Mouse (Mus musculus): ENCODE data around the gene Foxp4. TPM values are rescaled to one million over a fixed set of nuclear protein-coding genes. Genes with fewer than 3 reads are reported as not detected.

Gene Foxp4
- polyA plus RNA-seq, 1 experiment from 2014 or later = 27.4 TPM

GRCm38 (mm10) chr17:47907366-47907920, 17.0 kb downstream of the Foxp4 start:
- Histone ChIP-seq H3K4me1 (ENCODE audit: control insufficient read depth, insufficient read depth, low read depth, low read length) (peaks cover 25% of the 10 kb centered on the region), H3K27me3 (replicated peaks; ENCODE audit: control insufficient read depth, insufficient read depth, low read length) (peaks cover 49% of the 10 kb centered on the region), H3K9me3 (ENCODE audit: control insufficient read depth, low read length) (no peaks in the 10 kb centered on the region), H3K9ac (ENCODE audit: low read depth, low read length) (no peak overlapping the region), H3K4me3 (ENCODE audit: low read length) (no peak overlapping the region), H3K27ac (ENCODE audit: low read depth, low read length) (no peak overlapping the region), H3K36me3 (ENCODE audit: control insufficient read depth, insufficient read depth, low read length) (no peaks in the 10 kb centered on the region), H3K4me2 (ENCODE audit: low read length) (no peak overlapping the region; the same call in 1 of the 2 replicates)
- ATAC-seq = peak; percentile 9; the same call in 1 of the 2 replicates
- WGBS = 21% methylated on average over 9 of the region's 9 CpGs

DNA sequence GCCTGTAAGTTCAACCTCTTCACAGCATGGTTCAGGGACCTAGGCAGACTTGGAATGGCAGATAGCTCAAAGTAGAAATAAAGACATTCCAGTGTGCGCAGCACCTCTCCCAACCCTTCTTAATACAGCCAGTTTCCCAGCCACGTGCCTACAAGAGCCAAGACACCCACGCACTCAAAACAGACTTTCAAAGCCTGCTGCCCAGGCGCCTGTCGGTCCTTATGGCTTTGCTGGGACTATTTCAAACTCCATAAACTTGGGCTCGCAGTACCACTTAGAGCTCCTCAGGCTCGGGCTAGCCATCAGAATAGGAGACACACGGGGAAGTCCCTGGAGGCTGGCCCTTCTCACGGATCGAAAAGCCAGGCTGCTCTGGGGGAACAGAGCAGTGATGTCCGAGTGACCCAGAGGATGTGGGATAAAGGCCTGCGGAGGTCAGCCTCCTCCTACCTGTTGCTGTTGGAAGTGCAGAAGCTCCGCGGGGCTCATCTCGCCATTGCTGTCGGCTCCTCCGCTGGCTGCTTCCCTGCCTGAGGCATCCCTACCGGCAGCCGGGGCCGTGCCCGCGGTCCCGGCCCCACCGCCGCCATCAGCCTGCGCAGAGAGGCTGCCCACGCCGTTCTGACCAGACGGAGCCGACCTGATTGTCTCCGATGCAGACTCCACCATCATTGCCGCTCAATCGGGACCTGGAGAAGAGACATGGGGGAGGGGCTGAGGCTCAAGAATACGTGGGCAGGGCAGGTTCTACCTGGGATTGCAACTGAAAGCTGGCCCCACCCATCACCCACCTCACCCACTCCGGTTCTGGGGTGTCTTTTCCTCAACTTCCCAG, 20.4 kb downstream of the Foxp4 start:
- H3K27me3 ChIP-seq (replicated peaks; ENCODE audit: control insufficient read depth, insufficient read depth, low read length) = peaks cover 30% of the 10 kb centered on the region
- no peaks in the 10 kb centered on the region for H3K9me3 ChIP-seq (ENCODE audit: control insufficient read depth, low read length)
- H3K27ac ChIP-seq (ENCODE audit: low read depth, low read length) = no peak overlapping the region
- H3K4me2 ChIP-seq (ENCODE audit: low read length) = peak overlapping the region; percentile 53
- no peaks in the 10 kb centered on the region for H3K36me3 ChIP-seq (ENCODE audit: control insufficient read depth, insufficient read depth, low read length)
- 29% methylated on average over 30 of the region's 35 CpGs for WGBS
- H3K4me1 ChIP-seq (ENCODE audit: control insufficient read depth, insufficient read depth, low read depth, low read length) = peaks cover 18% of the 10 kb centered on the region
- H3K9ac ChIP-seq (ENCODE audit: low read depth, low read length) = peak overlapping the region; percentile 44; the same call in 1 of the 2 replicates
- H3K4me3 ChIP-seq (ENCODE audit: low read length) = peak overlapping the region; percentile 32
- ATAC-seq = no peak; the same call in 1 of the 2 replicates

GRCm38 (mm10) chr17:47901782-47902181, 22.7 kb downstream of the Foxp4 start:
- H3K4me3 ChIP-seq (ENCODE audit: low read length) = no peak overlapping the region
- H3K9ac ChIP-seq (ENCODE audit: low read depth, low read length) = no peak overlapping the region
- H3K4me1 ChIP-seq (ENCODE audit: control insufficient read depth, insufficient read depth, low read depth, low read length) = peaks cover 19% of the 10 kb centered on the region
- no peaks in the 10 kb centered on the region for H3K36me3 ChIP-seq (ENCODE audit: control insufficient read depth, insufficient read depth, low read length)
- no peak overlapping the region for H3K27ac ChIP-seq (ENCODE audit: low read depth, low read length)
- ATAC-seq = no peak
- H3K4me2 ChIP-seq (ENCODE audit: low read length) = no peak overlapping the region
- H3K27me3 ChIP-seq (replicated peaks; ENCODE audit: control insufficient read depth, insufficient read depth, low read length) = peaks cover 18% of the 10 kb centered on the region
- WGBS = 69% methylated on average over 3 of the region's 3 CpGs
- H3K9me3 ChIP-seq (ENCODE audit: control insufficient read depth, low read length) = no peaks in the 10 kb centered on the region

- Histone ChIP-seq H3K9me3 (ENCODE audit: control insufficient read depth, low read length) (no peaks in the 10 kb centered on the region), H3K4me2 (ENCODE audit: low read length) (no peak overlapping the region)
These were observed 23.7 kb downstream of the Foxp4 start for GRCm38 (mm10) chr17:47900716-47901115.

DNA sequence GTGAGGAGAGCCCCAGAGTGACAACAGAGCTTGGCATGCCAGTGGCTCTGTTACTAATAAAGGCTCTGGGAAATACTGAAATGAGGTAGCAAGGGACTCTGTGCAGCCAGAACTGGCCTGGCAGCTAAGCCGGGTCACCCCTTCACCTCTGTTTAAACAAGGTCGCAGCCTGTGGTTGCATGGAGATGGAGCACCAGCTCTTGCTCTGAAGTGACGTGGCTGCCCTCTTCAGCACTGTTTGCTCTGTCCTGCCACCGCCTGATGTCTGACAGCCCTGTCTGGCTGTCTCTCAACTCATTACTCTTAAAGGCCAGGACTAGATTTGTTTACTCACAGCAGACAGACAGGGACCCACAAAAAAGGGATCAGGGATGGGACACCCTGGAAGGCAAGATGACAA, 25.3 kb downstream of the Foxp4 start:
- WGBS = 19% methylated on average over 4 of the region's 4 CpGs
- H3K4me1 ChIP-seq (ENCODE audit: control insufficient read depth, insufficient read depth, low read depth, low read length) = peaks cover 16% of the 10 kb centered on the region
- no peaks in the 10 kb centered on the region for H3K9me3 ChIP-seq (ENCODE audit: control insufficient read depth, low read length)
- no peak for ATAC-seq
- H3K27ac ChIP-seq (ENCODE audit: low read depth, low read length) = no peak overlapping the region
- no peak overlapping the region for H3K9ac ChIP-seq (ENCODE audit: low read depth, low read length)
- H3K27me3 ChIP-seq (replicated peaks; ENCODE audit: control insufficient read depth, insufficient read depth, low read length) = peaks cover 13% of the 10 kb centered on the region
- no peaks in the 10 kb centered on the region for H3K36me3 ChIP-seq (ENCODE audit: control insufficient read depth, insufficient read depth, low read length)
- H3K4me3 ChIP-seq (ENCODE audit: low read length) = no peak overlapping the region
- no peak overlapping the region for H3K4me2 ChIP-seq (ENCODE audit: low read length)

More at GRCm38 (mm10) chr17:47900716-47901115, 23.7 kb downstream of the Foxp4 start:
- Histone ChIP-seq H3K9ac (ENCODE audit: low read depth, low read length) (no peak overlapping the region), H3K4me1 (ENCODE audit: control insufficient read depth, insufficient read depth, low read depth, low read length) (peaks cover 19% of the 10 kb centered on the region), H3K27ac (ENCODE audit: low read depth, low read length) (no peak overlapping the region), H3K36me3 (ENCODE audit: control insufficient read depth, insufficient read depth, low read length) (no peaks in the 10 kb centered on the region), H3K27me3 (replicated peaks; ENCODE audit: control insufficient read depth, insufficient read depth, low read length) (peaks cover 16% of the 10 kb centered on the region), H3K4me3 (ENCODE audit: low read length) (no peak overlapping the region)
- 42% methylated on average over 6 of the region's 6 CpGs for WGBS
- ATAC-seq = no peak

DNA sequence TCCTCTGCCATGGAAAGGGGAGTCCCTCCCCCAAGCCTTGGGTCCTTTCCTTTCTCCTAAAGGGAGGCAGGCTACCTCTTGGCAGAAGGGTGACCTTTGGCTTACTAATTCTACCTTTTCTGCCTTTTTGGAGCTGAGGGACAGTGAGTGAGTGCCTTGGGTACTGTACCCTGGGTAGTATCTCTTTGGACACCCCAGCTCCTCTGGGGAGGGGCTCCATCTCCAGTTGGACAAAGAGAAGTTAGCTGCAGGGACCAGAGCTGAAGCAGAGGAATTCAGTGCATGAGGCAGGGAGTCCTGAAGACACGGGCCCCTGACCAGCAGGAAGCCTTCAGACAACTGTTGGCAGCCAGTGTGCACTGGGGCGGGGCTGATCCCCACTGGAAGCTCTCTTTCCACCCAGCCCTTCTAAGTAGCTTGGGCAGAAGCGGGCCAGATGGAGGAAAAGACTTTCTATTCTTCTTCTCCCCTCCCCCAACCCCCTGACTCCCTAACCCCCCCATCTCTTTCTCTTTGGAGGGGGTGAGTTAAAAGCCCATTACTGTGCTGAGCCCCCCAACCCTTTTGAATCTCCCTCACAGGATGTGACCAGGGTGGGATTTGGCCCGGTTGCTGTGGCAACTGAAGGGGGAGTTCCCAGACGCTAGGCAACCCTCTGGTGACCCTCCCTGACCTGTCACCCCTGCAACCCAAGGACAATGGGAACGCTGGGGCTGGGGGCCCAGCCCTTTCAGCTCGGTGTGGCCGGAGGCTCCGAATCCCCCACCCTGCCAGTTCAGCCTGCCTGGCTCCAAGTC, 26.3 kb downstream of the Foxp4 start:
- no peaks in the 10 kb centered on the region for H3K9me3 ChIP-seq (ENCODE audit: control insufficient read depth, low read length)
- no peak overlapping the region for H3K27ac ChIP-seq (ENCODE audit: low read depth, low read length)
- WGBS = 7% methylated on average over 9 of the region's 9 CpGs
- H3K27me3 ChIP-seq (replicated peaks; ENCODE audit: control insufficient read depth, insufficient read depth, low read length) = peaks cover 7% of the 10 kb centered on the region
- ATAC-seq = no peak
- no peak overlapping the region for H3K4me2 ChIP-seq (ENCODE audit: low read length)
- no peak overlapping the region for H3K4me3 ChIP-seq (ENCODE audit: low read length)
- no peaks in the 10 kb centered on the region for H3K36me3 ChIP-seq (ENCODE audit: control insufficient read depth, insufficient read depth, low read length)
- H3K9ac ChIP-seq (ENCODE audit: low read depth, low read length) = no peak overlapping the region; the same call in 1 of the 2 replicates
- H3K4me1 ChIP-seq (ENCODE audit: control insufficient read depth, insufficient read depth, low read depth, low read length) = peaks cover 13% of the 10 kb centered on the region

DNA sequence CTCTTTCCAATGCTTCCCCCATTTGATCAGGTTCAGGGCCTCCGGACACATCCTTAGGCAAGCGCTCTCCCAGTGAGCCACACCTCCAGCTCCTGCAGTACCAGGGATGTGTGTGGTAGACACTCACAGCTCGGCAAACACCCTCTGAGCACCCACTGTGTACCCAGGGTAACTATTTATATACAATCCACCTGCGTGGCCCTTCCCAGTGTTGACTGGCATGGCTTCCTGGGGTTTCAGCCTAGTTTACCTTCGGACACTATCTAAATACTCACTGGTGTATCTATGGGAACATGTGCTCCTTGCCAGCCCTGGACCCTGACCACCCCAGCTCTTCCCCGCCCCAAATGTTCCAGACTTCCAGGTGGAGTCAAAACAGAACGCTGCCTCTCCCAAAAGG, 34.7 kb downstream of the Foxp4 start:
- Histone ChIP-seq H3K4me1 (ENCODE audit: control insufficient read depth, insufficient read depth, low read depth, low read length) (peaks cover 11% of the 10 kb centered on the region), H3K9me3 (ENCODE audit: control insufficient read depth, low read length) (no peaks in the 10 kb centered on the region), H3K27me3 (replicated peaks; ENCODE audit: control insufficient read depth, insufficient read depth, low read length) (peaks cover 3% of the 10 kb centered on the region; the same call in 1 of the 2 replicates), H3K4me2 (ENCODE audit: low read length) (no peak overlapping the region), H3K36me3 (ENCODE audit: control insufficient read depth, insufficient read depth, low read length) (no peaks in the 10 kb centered on the region), H3K4me3 (ENCODE audit: low read length) (no peak overlapping the region), H3K9ac (ENCODE audit: low read depth, low read length) (no peak overlapping the region), H3K27ac (ENCODE audit: low read depth, low read length) (no peak overlapping the region)
- no peak for ATAC-seq
- WGBS = 73% methylated on average over 7 of the region's 7 CpGs

GRCm38 (mm10) chr17:47889267-47889666, 35.2 kb downstream of the Foxp4 start:
- H3K27me3 ChIP-seq (replicated peaks; ENCODE audit: control insufficient read depth, insufficient read depth, low read length) = peaks cover 3% of the 10 kb centered on the region; the same call in 1 of the 2 replicates
- peaks cover 11% of the 10 kb centered on the region for H3K4me1 ChIP-seq (ENCODE audit: control insufficient read depth, insufficient read depth, low read depth, low read length)
- 43% methylated on average over 19 of the region's 19 CpGs for WGBS
- no peak overlapping the region for H3K9ac ChIP-seq (ENCODE audit: low read depth, low read length)
- no peak overlapping the region for H3K4me3 ChIP-seq (ENCODE audit: low read length)
- no peak overlapping the region for H3K27ac ChIP-seq (ENCODE audit: low read depth, low read length)
- ATAC-seq = no peak
- no peaks in the 10 kb centered on the region for H3K36me3 ChIP-seq (ENCODE audit: control insufficient read depth, insufficient read depth, low read length)
- no peak overlapping the region for H3K4me2 ChIP-seq (ENCODE audit: low read length)
- H3K9me3 ChIP-seq (ENCODE audit: control insufficient read depth, low read length) = no peaks in the 10 kb centered on the region

DNA sequence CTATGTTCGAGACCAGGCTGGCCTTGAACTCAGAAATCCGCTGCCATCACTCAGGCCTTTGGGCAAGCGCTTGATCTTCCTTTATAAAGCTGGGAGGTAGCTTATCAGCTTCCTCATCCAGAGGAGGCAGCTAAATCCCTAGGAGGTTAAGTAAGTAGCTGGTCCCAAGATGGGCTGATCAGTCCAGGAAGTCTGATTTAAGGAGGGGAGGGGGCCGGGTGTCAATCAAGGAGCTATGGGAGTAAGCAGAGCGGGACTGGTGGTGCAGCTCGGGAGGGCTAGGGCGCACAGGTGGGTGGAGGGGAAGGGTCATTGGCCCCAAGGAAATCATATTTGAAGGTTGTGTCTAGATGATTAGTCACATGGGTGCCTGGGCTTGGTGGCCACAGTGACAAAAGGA, 35.8 kb downstream of the Foxp4 start:
- no peak overlapping the region for H3K9ac ChIP-seq (ENCODE audit: low read depth, low read length)
- no peak for ATAC-seq

More for the DNA sequence above, 35.8 kb downstream of the Foxp4 start:
- Histone ChIP-seq H3K27ac (ENCODE audit: low read depth, low read length) (no peak overlapping the region), H3K4me3 (ENCODE audit: low read length) (no peak overlapping the region), H3K9me3 (ENCODE audit: control insufficient read depth, low read length) (no peaks in the 10 kb centered on the region), H3K27me3 (replicated peaks; ENCODE audit: control insufficient read depth, insufficient read depth, low read length) (peaks cover 5% of the 10 kb centered on the region; the same call in 1 of the 2 replicates), H3K4me1 (ENCODE audit: control insufficient read depth, insufficient read depth, low read depth, low read length) (peaks cover 11% of the 10 kb centered on the region), H3K4me2 (ENCODE audit: low read length) (no peak overlapping the region), H3K36me3 (ENCODE audit: control insufficient read depth, insufficient read depth, low read length) (no peaks in the 10 kb centered on the region)
- WGBS = 79% methylated on average over 7 of the region's 7 CpGs
